Mouse (Mus musculus) liver, embryonic 16.5 days (tissue): ENCODE data around the gene Pnpla7. TPM values are rescaled to one million over a fixed set of nuclear protein-coding genes. Genes with fewer than 3 reads are reported as not detected.

Experiments
- ATAC-seq: fragments of 200-750 bp; cut with Nextera tagmentation; 2 replicates; pipeline ENCODE4 v1.8.0; 2017; ENCODE audit warnings: low read depth, mild to moderate bottlenecking, moderate number of reproducible peaks, moderate library complexity
- H3K27ac ChIP-seq: fragments of 300-500 bp; sonication (generic); 2 replicates; pipeline ENCODE4 v1.5.1; 2014; ENCODE audit warnings: mild to moderate bottlenecking, low read length
- H3K27me3 ChIP-seq: fragments of 300-500 bp; sonication (generic); 2 replicates; pipeline ENCODE4 v1.6.1; 2014; ENCODE audit warnings: low read depth, low read length, mixed read lengths; ENCODE audit not compliant: control insufficient read depth, insufficient read depth
- H3K36me3 ChIP-seq: fragments of 300-500 bp; sonication (generic); 2 replicates; pipeline ENCODE4 v1.6.1; 2014; ENCODE audit warnings: mild to moderate bottlenecking; ENCODE audit not compliant: control insufficient read depth, insufficient read depth
- H3K4me1 ChIP-seq: fragments of 300-500 bp; sonication (generic); 2 replicates; pipeline ENCODE4 v1.6.1; 2014; ENCODE audit warnings: low read depth, low read length, mixed read lengths; ENCODE audit not compliant: control insufficient read depth
- H3K4me2 ChIP-seq: fragments of 300-500 bp; sonication (generic); 2 replicates; pipeline ENCODE4 v1.6.1; 2014; ENCODE audit warnings: low read depth, low read length, mixed read lengths
- H3K4me3 ChIP-seq: fragments of 300-500 bp; sonication (generic); 2 replicates; pipeline ENCODE4 v1.5.1; 2014; ENCODE audit warnings: low read depth, mild to moderate bottlenecking, low read length
- H3K9ac ChIP-seq: fragments of 300-500 bp; sonication (generic); 2 replicates; pipeline ENCODE4 v1.6.1; 2014; ENCODE audit warnings: low read depth, low read length
- H3K9me3 ChIP-seq: fragments of 300-500 bp; sonication (generic); replicated peaks from 2 replicates; pipeline ENCODE4 v1.6.1; 2016; ENCODE audit warnings: low read length; ENCODE audit not compliant: control insufficient read depth
- WGBS: fragments of 180-500 bp; shearing (Covaris S2); extraction: QIAGEN DNeasy Blood & Tissue Kit; methylation state at CpG from one replicate; pipeline ENCODE4 v1.1.7; 2014; ENCODE audit not compliant: insufficient replicate concordance; 5-methylcytosine and 5-hydroxymethylcytosine counted together
- polyA plus RNA-seq: library from polyadenylated mRNA; unstranded; fragments of >200 nt; fragmentation: Nextera tagmentation; extraction: Ambion mirVana; gene quantifications from 2 replicates; pipeline ENCODE4 v1.2.1, GENCODE M21; 2015

The Pnpla7 gene
- 12.9 and 13.7 TPM in 2 replicates for polyA plus RNA-seq

DNA sequence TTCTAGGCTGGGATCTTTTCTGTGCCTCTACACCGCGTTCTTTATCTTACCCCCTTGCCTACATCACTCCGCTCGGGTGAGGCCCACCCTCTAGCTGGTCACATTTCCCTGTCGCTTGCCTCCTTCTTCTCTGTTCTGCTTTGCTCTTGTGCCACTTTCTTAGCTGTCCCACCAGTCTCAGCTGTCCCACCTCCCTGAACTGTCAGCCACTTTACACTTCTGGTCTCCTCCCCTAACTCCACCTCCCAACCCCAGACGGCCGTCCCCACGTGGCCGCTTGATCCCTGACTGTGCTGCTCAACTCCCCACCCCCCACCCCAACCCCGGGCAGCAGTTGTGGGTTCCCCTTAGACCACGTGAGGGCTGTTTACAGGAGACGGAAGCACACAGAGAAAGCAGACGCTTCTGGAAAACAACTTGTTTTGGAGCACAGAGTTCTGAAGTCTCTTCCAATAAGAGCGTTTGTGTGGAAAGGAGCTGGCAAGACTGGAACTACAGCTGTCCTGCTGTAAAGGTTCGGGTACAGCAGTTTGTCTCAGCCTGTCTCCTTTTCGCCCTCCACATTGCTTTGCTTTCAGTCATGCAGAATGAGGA, at the start of gene Pnpla7:
Gene Pnpla7, plus strand, starts transcription at position 330 of the 594 bp plus-strand sequence.
- ATAC-seq, result peak; percentile 62
- Histone ChIP-seq H3K9ac (peak within 1 kb of the TSS; percentile 84), H3K4me2 (peak within 1 kb of the TSS; percentile 100), H3K27ac (peak within 1 kb of the TSS; percentile 91), H3K9me3 (no peaks in the 10 kb centered on the region), H3K4me1 (peaks cover 32% of the 10 kb centered on the region), H3K36me3 (peaks cover 9% of the 10 kb centered on the region), H3K27me3 (no peaks in the 10 kb centered on the region), H3K4me3 (peak within 1 kb of the TSS; percentile 90)
- WGBS, result under 1% methylated on average over 16 of the region's 16 CpGs

DNA sequence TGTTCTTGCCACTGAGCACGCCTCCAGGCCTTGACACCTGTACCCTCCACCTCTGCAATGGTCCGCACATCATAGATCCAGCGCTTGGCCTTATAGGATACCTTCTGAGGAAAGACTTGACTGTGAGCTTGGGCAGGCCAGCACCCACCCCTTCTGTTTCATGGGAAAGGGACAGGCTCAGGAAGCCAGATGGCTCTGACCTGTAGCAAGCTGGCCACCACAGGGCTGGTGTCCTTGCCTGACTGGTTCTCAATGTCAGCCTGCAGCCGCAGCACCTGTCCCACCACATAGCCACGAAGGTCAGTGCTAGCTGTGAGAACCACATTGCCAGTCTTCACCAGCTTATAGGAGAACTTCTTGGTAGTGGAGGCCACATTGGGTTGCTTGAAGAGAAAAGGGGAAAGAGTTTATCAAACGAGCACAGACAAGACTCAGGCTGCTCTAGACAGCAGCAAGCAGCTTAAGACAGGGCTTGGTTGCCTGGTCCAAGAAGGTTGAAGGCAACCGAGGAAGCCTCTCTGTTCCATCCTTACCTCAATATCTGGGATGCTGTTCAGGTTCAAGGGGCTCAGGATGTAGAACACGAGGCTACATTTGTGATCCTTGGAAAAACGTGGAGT, 49.4 kb upstream of the Pnpla7 start:
- ATAC-seq, result no peak
- Histone ChIP-seq H3K27ac (no peak overlapping the region), H3K9me3 (no peaks in the 10 kb centered on the region), H3K27me3 (no peaks in the 10 kb centered on the region), H3K9ac (no peak overlapping the region), H3K4me2 (no peak overlapping the region), H3K4me3 (no peak overlapping the region), H3K36me3 (no peaks in the 10 kb centered on the region), H3K4me1 (no peaks in the 10 kb centered on the region)
- WGBS, result 65% methylated on average over 9 of the region's 9 CpGs

DNA sequence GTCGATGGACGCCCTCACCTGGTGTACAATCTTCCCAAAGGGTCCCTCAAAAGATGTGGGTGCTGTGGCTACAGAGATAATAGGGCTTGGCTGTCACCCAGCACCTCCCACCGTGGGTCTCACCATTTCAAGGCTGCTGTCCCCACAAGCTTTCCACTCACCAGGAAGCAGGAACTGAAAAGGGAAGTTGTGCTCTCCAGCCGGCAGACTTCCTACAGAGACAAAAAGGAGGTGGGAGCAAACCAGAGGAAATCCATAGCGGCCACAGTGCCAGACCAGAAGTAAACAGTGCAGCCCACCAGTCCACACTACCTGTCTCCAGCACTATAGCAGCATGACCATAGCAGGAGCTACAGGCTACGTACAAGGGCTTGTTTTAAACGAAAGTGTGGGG, 48.9 kb upstream of the Pnpla7 start:
- H3K9me3 ChIP-seq, result no peaks in the 10 kb centered on the region

GRCm38 (mm10) chr2:24927810-24928479, 47.9 kb upstream of the Pnpla7 start:
- Histone ChIP-seq H3K36me3 (no peaks in the 10 kb centered on the region), H3K4me3 (no peak overlapping the region), H3K27me3 (no peaks in the 10 kb centered on the region), H3K9ac (no peak overlapping the region), H3K4me1 (no peaks in the 10 kb centered on the region), H3K27ac (no peak overlapping the region), H3K4me2 (no peak overlapping the region), H3K9me3 (no peaks in the 10 kb centered on the region)
- no peak for ATAC-seq
- WGBS, result 52% methylated on average over 4 of the region's 4 CpGs

More for the DNA sequence above, 48.9 kb upstream of the Pnpla7 start:
- no peak overlapping the region for H3K27ac ChIP-seq
- no peaks in the 10 kb centered on the region for H3K27me3 ChIP-seq
- no peaks in the 10 kb centered on the region for H3K36me3 ChIP-seq
- no peak overlapping the region for H3K4me2 ChIP-seq
- no peak for ATAC-seq
- H3K9ac ChIP-seq, result no peak overlapping the region
- H3K4me1 ChIP-seq, result no peaks in the 10 kb centered on the region
- WGBS, result 40% methylated on average over 7 of the region's 7 CpGs
- no peak overlapping the region for H3K4me3 ChIP-seq

DNA sequence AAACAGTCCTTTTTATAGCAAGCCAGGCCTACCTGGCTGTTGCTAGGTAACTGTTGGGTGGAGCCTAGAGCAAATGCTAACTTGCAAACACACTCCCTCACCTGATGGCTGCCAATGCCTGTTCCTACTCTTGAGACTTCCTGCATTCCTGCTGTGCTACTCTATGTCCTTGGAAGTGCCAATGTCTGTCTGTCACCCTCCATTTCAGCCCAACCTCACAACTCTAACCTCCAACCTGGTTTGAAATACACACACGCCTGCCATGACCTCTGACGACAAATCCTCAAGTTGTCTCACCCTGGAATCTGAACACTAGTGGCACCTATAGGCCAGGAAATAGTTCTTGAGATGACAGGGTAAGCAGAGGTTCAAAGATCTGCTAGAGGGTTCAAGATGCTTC, 46.7 kb upstream of the Pnpla7 start:
- ATAC-seq, result no peak
- Histone ChIP-seq H3K9me3 (no peaks in the 10 kb centered on the region), H3K4me3 (no peak overlapping the region), H3K4me1 (peaks cover 2% of the 10 kb centered on the region), H3K36me3 (no peaks in the 10 kb centered on the region), H3K27ac (no peak overlapping the region), H3K9ac (no peak overlapping the region), H3K4me2 (no peak overlapping the region), H3K27me3 (no peaks in the 10 kb centered on the region)
- WGBS, result 52% methylated on average over 2 of the region's 2 CpGs

GRCm38 (mm10) chr2:24929593-24929992, 46.2 kb upstream of the Pnpla7 start:
- no peak overlapping the region for H3K9ac ChIP-seq
- H3K27me3 ChIP-seq, result no peaks in the 10 kb centered on the region
- whole genome bisulfite sequencing, result 84% methylated on average over 5 of the region's 5 CpGs
- no peaks in the 10 kb centered on the region for H3K9me3 ChIP-seq
- ATAC-seq, result no peak
- H3K4me2 ChIP-seq, result no peak overlapping the region
- H3K36me3 ChIP-seq, result no peaks in the 10 kb centered on the region
- H3K27ac ChIP-seq, result no peak overlapping the region
- H3K4me3 ChIP-seq, result no peak overlapping the region
- peaks cover 6% of the 10 kb centered on the region for H3K4me1 ChIP-seq

GRCm38 (mm10) chr2:24934441-24934963, 41.3 kb upstream of the Pnpla7 start:
- Histone ChIP-seq H3K36me3 (no peaks in the 10 kb centered on the region), H3K9ac (peak overlapping the region; percentile 86), H3K27me3 (peaks cover 2% of the 10 kb centered on the region), H3K27ac (peak overlapping the region; percentile 89), H3K4me3 (peak overlapping the region; percentile 82), H3K4me1 (peaks cover 17% of the 10 kb centered on the region), H3K9me3 (no peaks in the 10 kb centered on the region), H3K4me2 (peak overlapping the region; percentile 98)
- 4% methylated on average over 19 of the region's 19 CpGs for WGBS
- peak; percentile 63 for ATAC-seq

GRCm38 (mm10) chr2:24935057-24935796, 40.6 kb upstream of the Pnpla7 start, which contains the start of gene Arrdc1:
TSS of gene Arrdc1 (minus strand) at chr2:24935252.
- H3K9ac ChIP-seq, result peak within 1 kb of the TSS; percentile 86
- peaks cover 17% of the 10 kb centered on the region for H3K4me1 ChIP-seq
- peaks cover 2% of the 10 kb centered on the region for H3K27me3 ChIP-seq
- peak; percentile 91 for ATAC-seq
- WGBS, result under 1% methylated on average over 48 of the region's 49 CpGs
- no peaks in the 10 kb centered on the region for H3K9me3 ChIP-seq
- peak within 1 kb of the TSS; percentile 98 for H3K4me2 ChIP-seq
- H3K27ac ChIP-seq, result peak within 1 kb of the TSS; percentile 89
- peak within 1 kb of the TSS; percentile 82 for H3K4me3 ChIP-seq
- no peaks in the 10 kb centered on the region for H3K36me3 ChIP-seq
